Mouse (Mus musculus): ENCODE measurements at regions not wholly inside any gene's neighbourhood (a gene's known extent, or its start where the extent isn't known, plus 50 kb on each side); places are given as distances from the start of the nearest gene placed in this dataset.

DNA sequence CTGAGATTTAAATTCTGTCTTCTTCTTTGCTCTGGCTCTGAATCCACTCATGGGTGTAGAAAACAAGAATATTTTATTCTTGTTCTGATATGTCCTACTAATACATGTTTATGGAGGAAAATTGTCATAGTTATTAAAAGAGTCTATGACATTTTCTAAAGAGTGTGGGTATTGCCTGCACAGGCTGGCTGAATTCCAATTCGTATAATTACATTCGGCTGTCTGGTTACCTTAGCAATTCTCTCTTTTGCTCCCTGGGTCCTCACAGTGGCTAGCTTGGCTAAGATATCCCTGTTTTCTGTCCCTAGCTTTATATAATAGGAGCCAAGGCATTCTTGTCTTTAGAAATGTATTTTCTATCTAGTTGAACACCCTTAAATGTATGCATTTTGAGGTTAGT, 218.5 kb upstream of the Dnajc19 start:
- 56% methylated on average over 2 of the region's 2 CpGs for WGBS
- no peak for ATAC-seq (ENCODE audit: low FRiP score)
- Histone ChIP-seq H3K4me3 (ENCODE audit: low read depth, low read length) (no peak overlapping the region), H3K4me1 (ENCODE audit: insufficient read depth, low read length) (no peaks in the 10 kb centered on the region), H3K36me3 (ENCODE audit: insufficient read depth, low read length) (no peaks in the 10 kb centered on the region), H3K9ac (replicated peaks; ENCODE audit: low read length, poor library complexity, severe bottlenecking) (no peak overlapping the region), H3K27me3 (ENCODE audit: insufficient read depth, low read length) (no peaks in the 10 kb centered on the region), H3K27ac (ENCODE audit: low read depth, low read length) (no peak overlapping the region), H3K9me3 (ENCODE audit: low read length) (no peaks in the 10 kb centered on the region), H3K4me2 (ENCODE audit: low read depth, low read length, poor library complexity, severe bottlenecking) (no peak overlapping the region)
- DNase-seq (ENCODE audit: low spot score) = no peak
- no peak for TF ChIP-seq CTCF (IDR thresholded peaks at IDR 0.05)

- no peak overlapping the region for H3K27ac ChIP-seq (ENCODE audit: low read depth, low read length)
- 48% methylated on average over 5 of the region's 5 CpGs for WGBS
- no peak overlapping the region for H3K4me2 ChIP-seq (ENCODE audit: low read depth, low read length, poor library complexity, severe bottlenecking)
- DNase-seq (ENCODE audit: low spot score) (peak; percentile 62), ATAC-seq (ENCODE audit: low FRiP score) (no peak)
- H3K9ac ChIP-seq (replicated peaks; ENCODE audit: low read length, poor library complexity, severe bottlenecking) = no peak overlapping the region
- H3K9me3 ChIP-seq (ENCODE audit: low read length) = no peaks in the 10 kb centered on the region
- peak; percentile 60 for TF ChIP-seq CTCF (IDR thresholded peaks at IDR 0.05)
- H3K27me3 ChIP-seq (ENCODE audit: insufficient read depth, low read length) = no peaks in the 10 kb centered on the region
- H3K4me3 ChIP-seq (ENCODE audit: low read depth, low read length) = no peak overlapping the region
- no peaks in the 10 kb centered on the region for H3K4me1 ChIP-seq (ENCODE audit: insufficient read depth, low read length)
- H3K36me3 ChIP-seq (ENCODE audit: insufficient read depth, low read length) = no peaks in the 10 kb centered on the region
These were observed 206.7 kb upstream of the Dnajc19 start for GRCm38 (mm10) chr3:34287836-34288235.

DNA sequence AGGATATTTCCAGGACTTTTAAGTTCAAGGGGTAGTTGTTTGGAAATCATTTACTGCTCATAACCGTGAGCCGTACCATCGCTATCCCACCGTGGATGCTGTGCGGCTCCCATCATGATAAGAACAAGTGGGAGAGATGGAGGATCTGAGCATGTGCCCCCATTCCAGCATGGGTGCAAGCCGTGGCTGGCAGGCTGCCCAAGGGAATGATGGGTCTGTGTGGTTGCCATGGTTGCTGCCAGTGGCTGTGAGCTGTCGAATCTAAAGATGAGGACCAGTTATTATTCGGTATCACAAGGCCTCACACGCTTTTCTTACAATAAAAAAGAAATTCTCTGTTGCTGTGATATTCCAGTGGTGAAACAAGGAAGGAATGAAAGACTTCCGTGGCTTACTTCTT, 189.0 kb upstream of the Dnajc19 start:
- H3K27me3 ChIP-seq (ENCODE audit: insufficient read depth, low read length) = no peaks in the 10 kb centered on the region
- DNase-seq (ENCODE audit: low spot score) = peak; percentile 50
- no peak overlapping the region for H3K4me2 ChIP-seq (ENCODE audit: low read depth, low read length, poor library complexity, severe bottlenecking)
- no peaks in the 10 kb centered on the region for H3K4me1 ChIP-seq (ENCODE audit: insufficient read depth, low read length)
- no peak for ATAC-seq (ENCODE audit: low FRiP score)
- no peaks in the 10 kb centered on the region for H3K9me3 ChIP-seq (ENCODE audit: low read length)
- TF ChIP-seq CTCF (IDR thresholded peaks at IDR 0.05) = no peak
- H3K36me3 ChIP-seq (ENCODE audit: insufficient read depth, low read length) = no peaks in the 10 kb centered on the region
- WGBS = 63% methylated on average over 10 of the region's 10 CpGs
- H3K4me3 ChIP-seq (ENCODE audit: low read depth, low read length) = no peak overlapping the region
- no peak overlapping the region for H3K27ac ChIP-seq (ENCODE audit: low read depth, low read length)
- H3K9ac ChIP-seq (replicated peaks; ENCODE audit: low read length, poor library complexity, severe bottlenecking) = no peak overlapping the region

DNA sequence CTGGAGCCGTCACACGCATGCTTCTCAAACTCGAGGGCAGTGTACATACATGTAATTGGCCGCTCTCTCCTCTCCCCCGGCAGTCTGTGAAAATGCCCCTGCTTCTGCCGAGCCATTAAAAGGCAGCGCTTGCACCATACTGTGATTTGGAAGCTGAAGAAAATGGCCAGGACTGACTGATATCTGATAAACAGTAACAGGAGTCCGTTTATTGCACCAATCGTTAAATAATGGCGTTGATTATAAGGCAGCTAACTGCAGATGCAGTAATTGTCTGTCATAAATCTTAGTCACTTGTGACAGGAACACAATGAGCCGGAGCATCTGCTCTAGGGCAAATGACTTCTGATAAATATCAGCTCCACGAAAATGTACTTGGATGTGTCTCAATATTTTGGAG, 185.3 kb upstream of the Dnajc19 start:
- H3K27ac ChIP-seq (ENCODE audit: low read depth, low read length) = no peak overlapping the region
- H3K9ac ChIP-seq (replicated peaks; ENCODE audit: low read length, poor library complexity, severe bottlenecking) = no peak overlapping the region
- ATAC-seq (ENCODE audit: low FRiP score) (no peak), DNase-seq (ENCODE audit: low spot score) (peak; percentile 43)
- H3K4me2 ChIP-seq (ENCODE audit: low read depth, low read length, poor library complexity, severe bottlenecking) = no peak overlapping the region
- 61% methylated on average over 12 of the region's 12 CpGs for WGBS
- H3K9me3 ChIP-seq (ENCODE audit: low read length) = no peaks in the 10 kb centered on the region
- H3K27me3 ChIP-seq (ENCODE audit: insufficient read depth, low read length) = no peaks in the 10 kb centered on the region
- no peak for TF ChIP-seq CTCF (IDR thresholded peaks at IDR 0.05)
- H3K36me3 ChIP-seq (ENCODE audit: insufficient read depth, low read length) = no peaks in the 10 kb centered on the region
- H3K4me3 ChIP-seq (ENCODE audit: low read depth, low read length) = no peak overlapping the region
- H3K4me1 ChIP-seq (ENCODE audit: insufficient read depth, low read length) = no peaks in the 10 kb centered on the region

DNA sequence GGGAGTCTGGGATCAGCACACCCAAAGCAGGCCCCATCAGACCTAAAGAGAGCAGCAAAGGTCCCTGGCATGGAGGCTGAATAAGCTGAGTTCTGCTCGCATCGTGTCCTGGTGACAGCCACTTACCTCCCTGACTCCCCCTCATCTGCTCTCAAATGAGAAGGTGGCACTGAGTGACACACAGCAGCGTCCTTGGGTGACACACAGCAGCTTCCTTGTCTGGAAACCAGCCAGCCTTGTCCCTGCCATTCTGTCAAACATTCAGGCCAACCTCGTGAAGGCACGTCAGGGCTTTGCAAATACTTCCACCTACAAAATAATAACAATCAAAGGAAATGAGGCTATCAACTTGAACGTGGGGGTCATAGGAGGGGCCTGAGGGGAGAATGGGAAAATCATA, 183.7 kb upstream of the Dnajc19 start:
- TF ChIP-seq CTCF (IDR thresholded peaks at IDR 0.05) = no peak
- no peaks in the 10 kb centered on the region for H3K9me3 ChIP-seq (ENCODE audit: low read length)
- 67% methylated on average over 6 of the region's 6 CpGs for WGBS
- H3K4me3 ChIP-seq (ENCODE audit: low read depth, low read length) = no peak overlapping the region
- DNase-seq (ENCODE audit: low spot score) = no peak
- H3K9ac ChIP-seq (replicated peaks; ENCODE audit: low read length, poor library complexity, severe bottlenecking) = no peak overlapping the region
- ATAC-seq (ENCODE audit: low FRiP score) = no peak
- no peak overlapping the region for H3K4me2 ChIP-seq (ENCODE audit: low read depth, low read length, poor library complexity, severe bottlenecking)
- no peaks in the 10 kb centered on the region for H3K36me3 ChIP-seq (ENCODE audit: insufficient read depth, low read length)
- H3K4me1 ChIP-seq (ENCODE audit: insufficient read depth, low read length) = no peaks in the 10 kb centered on the region
- H3K27me3 ChIP-seq (ENCODE audit: insufficient read depth, low read length) = no peaks in the 10 kb centered on the region
- H3K27ac ChIP-seq (ENCODE audit: low read depth, low read length) = no peak overlapping the region

- no peak for TF ChIP-seq CTCF (IDR thresholded peaks at IDR 0.05)
- Histone ChIP-seq H3K4me2 (ENCODE audit: low read depth, low read length, poor library complexity, severe bottlenecking) (peak overlapping the region; percentile 28), H3K4me3 (ENCODE audit: low read depth, low read length) (no peak overlapping the region), H3K4me1 (ENCODE audit: insufficient read depth, low read length) (no peaks in the 10 kb centered on the region), H3K36me3 (ENCODE audit: insufficient read depth, low read length) (no peaks in the 10 kb centered on the region), H3K9ac (replicated peaks; ENCODE audit: low read length, poor library complexity, severe bottlenecking) (no peak overlapping the region), H3K27me3 (ENCODE audit: insufficient read depth, low read length) (no peaks in the 10 kb centered on the region), H3K9me3 (ENCODE audit: low read length) (no peaks in the 10 kb centered on the region), H3K27ac (ENCODE audit: low read depth, low read length) (no peak overlapping the region)
- ATAC-seq (ENCODE audit: low FRiP score) (peak; percentile 44; the same call in 1 of the 2 replicates), DNase-seq (ENCODE audit: low spot score) (no peak)
- WGBS = 41% methylated on average over 12 of the region's 12 CpGs
These were observed 171.7 kb upstream of the Dnajc19 start for GRCm38 (mm10) chr3:34252730-34253337.
